Mouse (Mus musculus): ENCODE data around the gene Trip4.
A peak's percentile ranks its signal among the peaks of the same experiment; 100 is the strongest.
"Not testable (repeated sequence)": the region's sequence is repeated elsewhere in the genome, so short reads cannot be mapped to it uniquely, and the experiment has no call there.

Gene Trip4

DNA sequence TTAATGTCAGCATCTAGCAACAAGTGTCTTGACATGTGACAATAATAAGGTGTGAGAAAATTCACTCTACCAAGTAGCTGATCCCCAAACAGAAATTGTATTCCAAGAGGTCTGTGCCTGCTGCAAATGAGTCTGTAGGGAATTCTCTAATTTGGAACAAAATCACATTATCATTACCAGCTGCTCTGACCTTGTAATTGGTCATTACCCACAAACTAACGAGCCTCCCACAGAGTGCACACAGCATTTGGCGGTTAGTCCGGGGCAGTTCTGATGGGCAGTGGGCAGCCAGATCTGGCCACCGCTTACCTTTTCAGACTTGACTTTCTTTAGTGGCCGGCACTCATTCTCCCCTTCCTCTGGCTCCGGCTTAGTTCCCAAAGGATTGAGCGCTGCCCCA, 114.3 kb downstream of the Trip4 start:
- DNase-seq (ENCODE audit: low spot score in 2 of 2) = no peak

DNA sequence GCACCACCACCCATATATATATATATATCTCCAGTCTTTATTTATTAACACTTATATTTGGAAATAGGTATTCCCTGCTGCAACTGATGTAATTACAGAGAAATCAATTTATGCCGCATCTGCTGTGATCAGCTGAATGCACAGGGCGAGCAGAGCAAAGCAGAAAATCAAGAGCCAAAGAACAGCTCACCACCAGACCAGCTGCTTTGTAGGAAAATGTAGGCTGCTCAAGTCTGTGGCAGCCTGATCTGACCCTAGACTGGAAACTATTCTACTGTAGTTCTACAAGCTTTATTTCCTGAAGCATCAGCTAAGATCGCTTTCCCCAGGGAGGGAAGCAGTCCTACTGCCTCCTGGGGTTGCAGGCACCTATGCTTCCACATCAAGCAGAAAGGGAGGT, 115.1 kb downstream of the Trip4 start:
- DNase-seq (ENCODE audit: low spot score in 2 of 2) = no peak

DNA sequence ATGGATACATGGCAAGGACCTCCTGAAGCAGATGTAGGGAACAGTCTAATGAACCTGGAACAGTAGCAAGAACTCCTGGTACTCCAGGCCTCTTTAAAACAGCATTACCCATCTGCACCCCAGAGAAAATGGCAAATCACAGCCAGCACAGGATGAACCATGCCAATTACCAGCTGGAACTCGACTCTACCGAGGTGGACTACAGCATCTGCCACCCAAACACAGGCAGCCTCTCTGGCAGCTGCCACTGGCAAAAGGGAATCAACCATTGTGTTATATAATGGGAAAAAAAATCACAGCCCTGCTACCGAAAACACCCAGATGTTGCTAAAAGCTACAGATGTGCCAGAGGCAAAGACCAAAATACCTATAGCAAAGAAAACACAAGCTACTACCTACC, 115.5 kb downstream of the Trip4 start:
- no peak for DNase-seq (ENCODE audit: low spot score in 2 of 2)

DNA sequence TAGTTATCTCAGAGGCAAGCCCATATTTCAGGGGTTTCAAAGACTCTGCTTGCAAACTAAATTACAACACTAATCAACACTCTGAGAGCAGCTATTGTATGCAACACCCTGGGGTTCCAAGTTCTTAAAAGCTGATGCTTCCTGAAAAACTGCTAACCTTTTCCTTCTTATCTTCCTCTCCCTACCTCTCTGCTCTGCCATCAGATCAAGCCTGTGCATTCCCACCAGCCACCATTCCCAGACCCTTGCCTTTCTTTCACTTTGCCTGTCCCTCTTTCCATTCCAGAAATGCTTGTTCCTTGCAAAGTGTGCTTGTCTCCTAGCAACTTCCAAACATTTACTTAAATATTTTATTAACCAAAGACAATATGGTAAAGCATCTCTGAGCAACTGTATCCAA, 116.7 kb downstream of the Trip4 start:
- no peak for DNase-seq (ENCODE audit: low spot score in 2 of 2)

DNA sequence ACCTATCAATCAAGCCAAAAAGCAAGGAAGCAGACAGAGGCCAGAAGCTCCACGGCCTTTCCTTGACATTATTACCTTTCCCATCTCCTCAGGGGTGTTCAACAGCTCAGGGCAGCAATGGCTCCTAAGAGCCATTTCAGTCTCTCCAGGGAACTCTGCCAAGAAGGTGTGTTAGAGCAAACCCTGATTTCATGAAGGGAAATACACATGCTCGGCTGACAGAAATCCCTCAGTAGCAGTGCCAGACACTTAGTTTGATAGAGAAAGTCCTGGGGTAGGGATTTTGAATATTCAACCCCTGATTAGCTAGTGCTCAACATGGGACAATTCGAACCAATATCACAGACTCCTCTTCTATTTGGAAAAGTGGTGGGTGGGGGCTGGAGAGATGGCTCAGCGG, 117.5 kb downstream of the Trip4 start:
- no peak for DNase-seq (ENCODE audit: low spot score in 2 of 2)

DNA sequence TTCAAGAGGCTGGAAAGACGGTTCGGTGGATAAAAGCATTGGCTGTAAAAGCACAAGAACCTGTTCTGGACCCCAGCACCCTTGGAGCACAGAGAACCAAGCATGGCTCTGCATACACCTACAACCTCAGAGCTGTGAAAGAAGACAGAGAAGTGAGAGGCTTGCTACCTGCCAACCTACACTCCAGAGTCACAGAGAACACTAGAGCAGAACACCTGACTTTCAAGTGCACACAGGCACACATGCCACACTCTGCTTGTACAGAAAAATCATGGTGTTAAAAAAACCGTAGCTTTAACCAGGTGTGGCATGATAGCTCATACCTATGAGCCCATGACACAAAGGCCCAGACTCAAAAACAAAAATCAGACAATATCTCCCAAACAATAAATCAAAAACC, 118.8 kb downstream of the Trip4 start:
- no peak for DNase-seq (ENCODE audit: low spot score in 2 of 2)

DNA sequence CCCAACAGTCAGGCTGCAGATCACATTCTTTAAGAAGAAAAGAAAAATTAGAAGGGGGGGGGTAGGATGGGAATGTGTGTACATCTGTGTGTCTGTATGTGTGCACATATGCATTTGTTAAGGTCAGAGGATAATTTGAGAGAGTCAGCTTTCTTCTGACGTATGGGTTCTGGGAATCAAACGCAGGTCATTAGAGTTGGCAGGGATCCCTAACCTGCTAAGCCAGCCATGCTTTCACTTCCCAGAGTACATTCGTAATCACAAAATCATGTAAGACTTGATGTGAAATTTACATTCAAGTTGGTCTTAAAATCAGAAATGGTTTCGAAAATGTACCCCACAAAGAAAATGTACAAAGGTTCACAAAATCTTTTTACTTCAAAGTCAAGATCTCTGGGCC, 120.0 kb downstream of the Trip4 start:
- DNase-seq (ENCODE audit: low spot score in 2 of 2) = no peak

DNA sequence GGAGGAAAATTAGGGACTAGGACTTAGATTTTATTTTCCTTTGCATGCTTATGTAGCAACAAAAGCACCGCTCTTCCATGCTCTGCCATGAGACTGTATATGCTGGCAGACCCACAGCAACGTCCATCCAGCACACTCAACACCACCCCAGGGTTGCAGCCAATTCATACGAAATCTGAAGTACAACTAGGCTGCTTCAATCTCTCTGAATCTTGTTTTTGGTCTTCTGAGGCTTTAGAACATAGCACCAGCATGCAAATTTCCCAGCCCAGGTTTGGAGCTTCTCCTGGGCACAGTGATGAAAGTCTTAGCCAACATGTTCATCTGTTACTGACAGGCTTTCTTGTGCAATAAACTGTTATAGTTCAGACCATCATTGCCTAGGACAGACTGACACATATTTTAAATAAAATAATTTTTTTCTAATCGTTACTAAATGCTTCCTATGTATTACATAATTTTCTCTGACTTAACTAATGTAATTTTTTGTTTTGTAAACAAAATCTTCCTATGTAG, 120.7 kb downstream of the Trip4 start:
- no peak for DNase-seq (ENCODE audit: low spot score in 2 of 2)

DNA sequence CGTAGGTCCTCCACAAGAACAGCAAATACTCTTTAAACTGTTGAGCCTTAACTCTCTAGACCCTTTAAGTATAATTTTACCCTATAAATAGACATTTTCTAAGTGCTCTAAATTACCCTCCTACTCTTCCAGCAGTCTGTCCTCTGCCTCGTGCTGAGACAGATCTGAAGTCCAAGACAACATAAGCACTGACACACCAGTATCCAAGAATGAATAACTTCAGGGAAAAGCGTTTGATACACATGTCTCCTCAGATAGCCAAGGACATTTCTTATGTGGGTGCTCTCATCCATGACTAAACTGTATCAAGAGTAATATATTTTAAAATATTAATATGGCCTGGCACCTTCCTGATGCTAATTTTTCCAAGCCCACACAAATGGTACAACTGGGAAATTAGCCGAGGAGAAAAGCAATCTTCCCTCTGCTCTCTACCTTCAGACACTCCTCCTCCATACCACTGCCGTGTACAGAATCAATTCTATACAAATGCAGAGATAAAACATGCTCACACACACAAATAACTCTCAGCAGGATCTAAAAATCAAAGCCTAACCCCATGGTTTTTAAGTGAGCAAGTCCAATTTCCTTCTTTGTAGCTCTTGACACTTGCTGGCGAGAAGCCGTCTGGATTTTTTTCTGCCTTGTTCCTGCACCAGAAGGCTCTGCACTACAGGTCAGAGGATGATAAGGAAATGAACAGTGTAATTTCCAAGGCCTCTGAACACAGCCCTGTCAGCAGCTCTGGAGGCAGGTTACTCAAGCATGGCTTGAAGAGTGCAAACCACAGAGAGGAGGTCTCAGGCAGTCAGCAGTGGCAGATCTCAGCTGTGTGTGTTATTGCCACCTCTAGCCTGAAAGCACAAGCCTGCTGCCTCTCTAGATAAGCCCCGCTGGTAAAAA, 121.5 kb downstream of the Trip4 start:
- peak in 1 of 2 experiments; percentile 36 for DNase-seq (ENCODE audit: low spot score in 2 of 2)

DNA sequence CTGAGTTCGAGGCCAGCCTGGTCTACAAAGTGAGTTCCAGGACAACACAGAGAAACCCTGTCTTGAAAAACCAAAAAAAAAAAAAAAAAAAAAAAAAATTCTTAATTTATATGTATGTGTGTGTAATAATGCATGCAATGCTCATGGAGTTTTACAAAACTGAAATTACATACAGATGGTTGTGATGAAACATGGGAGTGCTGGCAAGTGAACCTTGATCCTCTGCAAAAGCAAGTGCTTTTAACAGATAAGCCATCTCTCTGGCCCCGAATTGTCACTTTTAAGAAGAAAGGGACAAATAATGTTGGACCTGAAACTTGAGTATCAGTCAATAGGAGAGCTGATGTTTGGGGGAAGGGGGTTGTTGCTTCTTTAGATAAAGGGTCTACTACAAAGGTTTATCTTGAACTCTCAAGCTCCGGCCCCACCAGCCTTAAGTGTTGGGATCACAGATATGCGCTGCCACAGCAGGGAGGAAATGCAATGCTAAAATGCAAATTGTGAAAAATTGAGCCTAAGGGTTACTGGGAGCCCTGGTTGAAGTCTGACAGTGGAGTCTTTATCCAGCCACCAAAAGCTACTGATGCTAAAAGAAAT, 122.7 kb downstream of the Trip4 start:
- no peak for DNase-seq (ENCODE audit: low spot score in 2 of 2)

DNA sequence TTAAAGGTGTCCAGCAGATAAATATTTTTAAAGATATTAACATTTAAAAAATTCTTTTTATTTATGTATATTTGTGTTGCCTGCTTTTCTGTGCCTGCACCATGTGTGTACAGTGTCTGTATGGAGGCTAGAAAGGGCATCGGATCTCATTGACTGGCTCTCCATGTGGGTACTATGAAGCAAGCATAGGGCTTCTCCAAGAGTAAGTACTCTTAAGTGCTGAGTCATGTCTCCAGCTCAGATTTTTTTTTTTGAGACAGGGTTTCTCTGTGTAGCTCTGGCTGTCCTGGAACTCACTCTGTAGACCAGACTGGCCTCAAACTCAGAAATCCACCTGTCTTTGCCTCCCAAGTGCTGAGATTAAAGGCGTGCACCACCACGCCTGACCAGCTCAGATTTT, 129.0 kb downstream of the Trip4 start:
- DNase-seq (ENCODE audit: low spot score in 2 of 2) = not testable (repeated sequence)
